ENCODE assay signal across 8 mouse cellular contexts in the genomic region with DNA sequence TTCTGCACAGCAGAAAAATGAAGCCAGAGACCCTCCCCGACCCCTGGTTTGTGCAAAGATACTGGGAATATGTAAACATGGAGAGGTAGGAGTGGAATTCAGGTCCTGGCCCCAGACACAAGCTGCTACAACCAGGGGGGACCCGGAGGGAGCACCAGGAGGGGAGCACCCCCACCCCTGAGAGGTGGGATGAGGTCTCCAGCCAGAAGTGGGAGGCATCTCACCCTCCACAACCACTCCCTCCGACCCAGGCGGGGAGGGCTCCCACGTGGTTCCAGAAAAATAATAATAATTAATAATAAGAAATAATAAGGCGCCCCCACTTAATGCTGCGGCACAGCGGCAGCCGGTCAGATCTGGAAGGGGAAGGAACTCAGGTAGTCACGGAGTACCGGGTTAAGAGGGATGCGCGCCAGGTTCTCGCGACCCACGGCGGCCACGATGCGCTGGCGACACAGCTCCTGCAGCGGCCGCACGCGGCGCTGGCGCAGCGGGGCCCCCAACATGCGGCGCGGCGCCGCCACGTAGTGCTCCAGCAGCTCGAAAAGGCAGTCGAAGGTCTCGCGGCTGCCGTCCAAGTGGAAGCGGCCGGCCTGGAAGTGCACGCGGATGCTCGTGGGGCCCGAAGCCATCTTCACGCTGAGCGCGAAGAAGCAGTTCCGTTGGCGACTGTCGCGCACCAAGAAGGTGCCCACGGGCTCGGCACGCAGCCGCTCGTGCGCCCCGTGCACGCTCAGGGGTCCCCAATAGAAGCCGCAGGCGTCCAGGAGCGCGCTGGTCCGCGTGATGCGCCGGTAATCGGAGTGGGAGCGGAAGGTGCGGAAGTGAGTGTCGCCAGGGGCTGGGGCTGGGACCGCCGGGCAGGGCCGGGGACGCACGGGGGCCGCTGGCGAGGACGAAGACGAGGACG. TPM values are rescaled to one million over a fixed set of nuclear protein-coding genes. Genes with fewer than 3 reads are reported as not detected.
DNase-seq lines count a peak whose midpoint lies in the region; ATAC-seq and TF ChIP-seq lines count a peak whose summit lies in the region.

No protein-coding gene starts in this region.

- peaks cover 14% of the 10 kb centered on the region for H3K4me1 ChIP-seq in embryonic fibroblast, embryonic 13.5 days (ENCODE audit: control insufficient read depth, insufficient read depth, low read length)
- peaks cover 37% of the 10 kb centered on the region for H3K4me1 ChIP-seq in hindbrain, embryonic 13.5 days (replicated peaks)
- peaks cover 39% of the 10 kb centered on the region for H3K4me1 ChIP-seq in limb, embryonic 14.5 days (ENCODE audit: control insufficient read depth, insufficient read depth, low read length)

- peak; percentile 94 for DNase-seq in heart, adult 11 months
- DNase-seq in heart, postnatal 25 days (ENCODE audit: low spot score), result no peak
- peak; percentile 58 for DNase-seq in ZHBTc4 (ENCODE audit: low read depth, low spot score)
- DNase-seq in limb, embryonic 14.5 days (ENCODE audit: low spot score), result peak; percentile 40
- peak; percentile 9 to 40 for DNase-seq in natural killer cell, adult 2 months (ENCODE audit: low spot score in 2 of 2)
- peak; percentile 39 to 74 for DNase-seq in thymus, postnatal 36 days

- no peak for TF ChIP-seq CTCF in embryonic fibroblast, embryonic 13.5 days (IDR thresholded peaks at IDR 0.05; ENCODE audit: borderline replicate concordance, insufficient read depth, low read length)

- H3K4me2 ChIP-seq in hindbrain, embryonic 13.5 days, result peak overlapping the region; percentile 95
- H3K4me2 ChIP-seq in limb, embryonic 14.5 days (replicated peaks; ENCODE audit: low read depth, low read length, severe bottlenecking), result peak overlapping the region; percentile 89

- H3K9ac ChIP-seq in hindbrain, embryonic 13.5 days, result peak overlapping the region; percentile 80
- peak overlapping the region; percentile 82 for H3K9ac ChIP-seq in limb, embryonic 14.5 days (ENCODE audit: low read depth, low read length, severe bottlenecking)

- WGBS in hindbrain, embryonic 13.5 days, result 3% methylated on average over 81 of the region's 81 CpGs
- 3% methylated on average over 71 of the region's 81 CpGs for WGBS in limb, embryonic 14.5 days

- peak overlapping the region; percentile 78 for H3K4me3 ChIP-seq in embryonic fibroblast, embryonic 13.5 days (ENCODE audit: insufficient read depth, low read length)
- H3K4me3 ChIP-seq in hindbrain, embryonic 13.5 days, result peak overlapping the region; percentile 62
- H3K4me3 ChIP-seq in limb, embryonic 14.5 days (replicated peaks; ENCODE audit: low read length), result peak overlapping the region; percentile 84

- H3K27me3 ChIP-seq in hindbrain, embryonic 13.5 days, result peaks cover 30% of the 10 kb centered on the region
- no peaks in the 10 kb centered on the region for H3K27me3 ChIP-seq in limb, embryonic 14.5 days (ENCODE audit: control insufficient read depth, insufficient read depth, low read length)

- peak; percentile 15 for ATAC-seq in hindbrain, embryonic 13.5 days (ENCODE audit: low FRiP score)
- ATAC-seq in limb, embryonic 14.5 days (ENCODE audit: low FRiP score, low read depth), result no peak

- no peaks in the 10 kb centered on the region for H3K36me3 ChIP-seq in hindbrain, embryonic 13.5 days
- H3K36me3 ChIP-seq in limb, embryonic 14.5 days (ENCODE audit: control insufficient read depth, insufficient read depth, low read length), result peaks cover 12% of the 10 kb centered on the region

- H3K9me3 ChIP-seq in hindbrain, embryonic 13.5 days, result no peaks in the 10 kb centered on the region
- H3K9me3 ChIP-seq in limb, embryonic 14.5 days (ENCODE audit: control insufficient read depth, low read length), result no peaks in the 10 kb centered on the region

- TF ChIP-seq POLR2A in embryonic fibroblast, embryonic 13.5 days (IDR thresholded peaks at IDR 0.05; ENCODE audit: low read depth, low read length), result no peak
- TF ChIP-seq POLR2A in limb, embryonic 14.5 days (IDR thresholded peaks at IDR 0.05; ENCODE audit: borderline replicate concordance, extremely low read depth, insufficient read depth, insufficient read length), result no peak

- peak overlapping the region; percentile 66 for H3K27ac ChIP-seq in embryonic fibroblast, embryonic 13.5 days (ENCODE audit: insufficient read depth, low read length)
- H3K27ac ChIP-seq in hindbrain, embryonic 13.5 days, result peak overlapping the region; percentile 90
- peak overlapping the region; percentile 96 for H3K27ac ChIP-seq in limb, embryonic 14.5 days (replicated peaks; ENCODE audit: low read depth, low read length)

- intact Hi-C loops in heart, postnatal 25 days (cut with DNase I), result loop anchor here (5.0 kb wide), 2 partner anchors 42 to 117 kb away; no protein-coding TSS in a partner anchor

RNA-seq across cellular contexts. Expression of a gene that starts 1.2 kb away (rescaled TPM):
- total RNA-seq in heart, postnatal 25 days (2021), result under 1 TPM; 0.45 to 0.62 TPM
- polyA plus RNA-seq in embryonic fibroblast, embryonic 13.5 days (2011; ENCODE audit: insufficient read length, low read depth, missing spikeins), result 3.7 and 7.3 TPM in 2 replicates
- polyA plus RNA-seq in hindbrain, embryonic 13.5 days (2015; fragmentation: Nextera tagmentation; extraction: Ambion mirVana), result 3.6 TPM in 2 replicates
- polyA plus RNA-seq in limb, embryonic 14.5 days (2012; rRNA removed), result 13.8 and 18.5 TPM in 2 replicates
- polyA plus RNA-seq in limb, embryonic 14.5 days (2014; fragmentation: Nextera tagmentation; extraction: Ambion mirVana), result 16.6 and 17.8 TPM in 2 replicates

RNA-seq across cellular contexts. Expression of a gene that starts 4.3 kb away (rescaled TPM):
- total RNA-seq in heart, postnatal 25 days (2021), result not detected
- not detected in 2 replicates for polyA plus RNA-seq in embryonic fibroblast, embryonic 13.5 days (2011; ENCODE audit: insufficient read length, low read depth, missing spikeins)
- polyA plus RNA-seq in hindbrain, embryonic 13.5 days (2015; fragmentation: Nextera tagmentation; extraction: Ambion mirVana), result not detected in 2 replicates
- not detected in 2 replicates for polyA plus RNA-seq in limb, embryonic 14.5 days (2012; rRNA removed)
- not detected in 2 replicates for polyA plus RNA-seq in limb, embryonic 14.5 days (2014; fragmentation: Nextera tagmentation; extraction: Ambion mirVana)

RNA-seq across cellular contexts. Expression of a gene that starts 6.6 kb away (rescaled TPM):
- total RNA-seq in heart, postnatal 25 days (2021), result not detected
- not detected in 2 replicates for polyA plus RNA-seq in embryonic fibroblast, embryonic 13.5 days (2011; ENCODE audit: insufficient read length, low read depth, missing spikeins)
- not detected in 2 replicates for polyA plus RNA-seq in hindbrain, embryonic 13.5 days (2015; fragmentation: Nextera tagmentation; extraction: Ambion mirVana)
- not detected in 2 replicates for polyA plus RNA-seq in limb, embryonic 14.5 days (2012; rRNA removed)
- polyA plus RNA-seq in limb, embryonic 14.5 days (2014; fragmentation: Nextera tagmentation; extraction: Ambion mirVana), result not detected in 2 replicates

RNA-seq across cellular contexts. Expression of a gene that starts 11.8 kb away (rescaled TPM):
- total RNA-seq in heart, postnatal 25 days (2021), result not detected
- not detected in 2 replicates for polyA plus RNA-seq in embryonic fibroblast, embryonic 13.5 days (2011; ENCODE audit: insufficient read length, low read depth, missing spikeins)
- not detected in 2 replicates for polyA plus RNA-seq in hindbrain, embryonic 13.5 days (2015; fragmentation: Nextera tagmentation; extraction: Ambion mirVana)
- polyA plus RNA-seq in limb, embryonic 14.5 days (2012; rRNA removed), result not detected in 2 replicates
- polyA plus RNA-seq in limb, embryonic 14.5 days (2014; fragmentation: Nextera tagmentation; extraction: Ambion mirVana), result not detected in 2 replicates

RNA-seq across cellular contexts. Expression of a gene that starts 21.5 kb away (rescaled TPM):
- total RNA-seq in heart, postnatal 25 days (2021), result not detected
- polyA plus RNA-seq in embryonic fibroblast, embryonic 13.5 days (2011; ENCODE audit: insufficient read length, low read depth, missing spikeins), result not detected in 2 replicates
- not detected in 2 replicates for polyA plus RNA-seq in hindbrain, embryonic 13.5 days (2015; fragmentation: Nextera tagmentation; extraction: Ambion mirVana)
- polyA plus RNA-seq in limb, embryonic 14.5 days (2012; rRNA removed), result not detected in 2 replicates
- polyA plus RNA-seq in limb, embryonic 14.5 days (2014; fragmentation: Nextera tagmentation; extraction: Ambion mirVana), result not detected in 2 replicates
